Mouse (Mus musculus) liver, postnatal 0 days (tissue): Measurements from ENCODE around the gene Rbm20. TPM values are rescaled to one million over a fixed set of nuclear protein-coding genes. Genes with fewer than 3 reads are reported as not detected.
"Not testable (repeated sequence)": the region's sequence is repeated elsewhere in the genome, so short reads cannot be mapped to it uniquely, and the experiment has no call there.

Experiments
- ATAC-seq: fragments of 200-750 bp; cut with Nextera tagmentation; 2 replicates; pipeline ENCODE4 v1.8.0; 2017; ENCODE audit warnings: mild to moderate bottlenecking, moderate library complexity
- DNase-seq: peaks from one replicate; pipeline ENCODE4 v3.0.0-alpha.2; 2016
- H3K27ac ChIP-seq: fragments of 300-500 bp; sonication (generic); 2 replicates; pipeline ENCODE4 v1.5.1; 2014; ENCODE audit warnings: antibody characterized with exemption, moderate library complexity, mild to moderate bottlenecking, low read depth
- H3K27me3 ChIP-seq: fragments of 300-500 bp; sonication (generic); 2 replicates; pipeline ENCODE4 v1.6.1; 2014; ENCODE audit warnings: low read length, control low read depth, mixed read lengths; ENCODE audit not compliant: insufficient read depth
- H3K36me3 ChIP-seq: fragments of 300-500 bp; sonication (generic); replicated peaks from 2 replicates; pipeline ENCODE4 v1.6.1; 2014; ENCODE audit warnings: mild to moderate bottlenecking, control low read depth, low read length, moderate library complexity, mixed read lengths; ENCODE audit not compliant: insufficient read depth
- H3K4me1 ChIP-seq: fragments of 300-500 bp; sonication (generic); 2 replicates; pipeline ENCODE4 v1.6.1; 2014; ENCODE audit warnings: antibody characterized with exemption, mild to moderate bottlenecking, control low read depth; ENCODE audit not compliant: insufficient read depth
- H3K4me2 ChIP-seq: fragments of 300-500 bp; sonication (generic); 2 replicates; pipeline ENCODE4 v1.6.1; 2014; ENCODE audit warnings: low read depth, mild to moderate bottlenecking, low read length, moderate library complexity, mixed read lengths
- H3K4me3 ChIP-seq: fragments of 300-500 bp; sonication (generic); 2 replicates; pipeline ENCODE4 v1.5.1; 2014; ENCODE audit warnings: low read depth, low read length
- H3K9ac ChIP-seq: fragments of 300-500 bp; sonication (generic); replicated peaks from 2 replicates; pipeline ENCODE4 v1.6.1; 2014; ENCODE audit warnings: mild to moderate bottlenecking, moderate library complexity
- H3K9me3 ChIP-seq: fragments of 300-500 bp; sonication (generic); 2 replicates; pipeline ENCODE4 v1.6.1; 2016; ENCODE audit warnings: mild to moderate bottlenecking, control low read depth, low read length, mixed read lengths
- CTCF ChIP-seq: sonication (generic); IDR thresholded peaks from 2 replicates; pipeline ENCODE4 v1.5.1; 2016; ENCODE audit warnings: antibody characterized with exemption, low read depth
- EP300 ChIP-seq: IDR thresholded peaks from 2 replicates; pipeline ENCODE4 v1.6.1; 2016; ENCODE audit warnings: antibody characterized with exemption, low read depth, mild to moderate bottlenecking
- WGBS: fragments of 180-500 bp; shearing (Covaris S2); extraction: QIAGEN DNeasy Blood & Tissue Kit; methylation state at CpG from one replicate; pipeline ENCODE4 v1.1.7; 2014; ENCODE audit not compliant: insufficient replicate concordance; 5-methylcytosine and 5-hydroxymethylcytosine counted together
- polyA plus RNA-seq: library from polyadenylated mRNA; unstranded; fragments of >200 nt; fragmentation: Nextera tagmentation; extraction: Ambion mirVana; gene quantifications from 2 replicates; pipeline ENCODE4 v1.2.1, GENCODE M21; 2015

Gene Rbm20
- polyA plus RNA-seq, 1 experiment from 2014 or later: 0.16 TPM

DNA sequence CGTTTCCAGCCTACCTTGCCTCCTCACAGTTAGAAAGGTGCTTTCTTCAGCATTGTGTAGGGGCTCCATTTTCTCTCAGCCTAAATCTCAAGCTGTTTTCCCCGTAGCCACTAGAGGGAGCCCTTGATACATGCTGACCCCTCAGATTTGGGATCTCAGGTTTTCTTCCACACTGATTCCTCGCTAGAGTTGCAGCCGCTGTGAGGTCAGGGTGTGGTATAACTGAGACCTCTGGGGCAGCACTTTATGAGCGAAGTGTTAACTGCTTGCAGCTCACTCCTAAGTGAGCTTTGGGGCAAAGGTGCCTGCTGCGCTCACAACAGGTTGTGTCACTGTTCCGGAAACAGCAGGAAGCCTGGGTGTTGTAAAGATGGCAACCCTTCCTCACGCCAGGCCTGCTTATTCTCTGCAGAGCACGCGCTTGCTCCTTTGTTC, 28.3 kb upstream of the Rbm20 start:
- DNase-seq (peak; percentile 69), ATAC-seq (peak; percentile 49)
- WGBS: 44% methylated on average over 10 of the region's 10 CpGs
- TF ChIP-seq EP300 (no peak), CTCF (peak; percentile 95)
- no peaks in the 10 kb centered on the region for H3K27me3 ChIP-seq
- H3K9ac ChIP-seq: no peak overlapping the region
- no peak overlapping the region for H3K27ac ChIP-seq
- no peaks in the 10 kb centered on the region; the same call in 1 of the 2 replicates for H3K4me1 ChIP-seq
- no peak overlapping the region for H3K4me3 ChIP-seq
- H3K36me3 ChIP-seq: peaks cover 26% of the 10 kb centered on the region
- no peak overlapping the region for H3K4me2 ChIP-seq
- no peaks in the 10 kb centered on the region for H3K9me3 ChIP-seq

DNA sequence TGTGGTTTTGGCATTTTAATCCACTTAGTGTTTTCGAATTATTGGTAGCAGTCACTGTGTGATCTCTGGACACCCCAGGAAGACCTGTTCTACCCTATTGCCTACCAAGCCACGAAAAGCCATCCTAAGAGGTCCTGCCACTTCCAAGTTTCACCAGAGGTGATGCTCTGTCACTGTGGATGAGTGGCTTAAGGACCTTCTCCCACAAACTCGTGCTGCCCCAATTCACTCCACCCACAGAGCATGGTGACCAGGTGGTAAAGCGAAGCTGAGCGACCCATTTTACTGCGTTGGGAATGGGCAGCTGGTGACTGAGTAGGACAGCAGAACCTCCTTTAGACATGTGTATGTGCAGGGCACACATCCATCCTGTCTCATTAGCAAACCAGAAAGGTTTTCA, 27.7 kb upstream of the Rbm20 start:
- no peak overlapping the region for H3K4me3 ChIP-seq
- no peak for ATAC-seq
- WGBS: 89% methylated on average over 6 of the region's 6 CpGs
- peaks cover 23% of the 10 kb centered on the region for H3K36me3 ChIP-seq
- no peak for DNase-seq
- H3K9ac ChIP-seq: no peak overlapping the region
- H3K4me2 ChIP-seq: no peak overlapping the region
- no peaks in the 10 kb centered on the region; the same call in 1 of the 2 replicates for H3K4me1 ChIP-seq
- TF ChIP-seq CTCF (no peak), EP300 (no peak)
- H3K9me3 ChIP-seq: no peaks in the 10 kb centered on the region
- no peaks in the 10 kb centered on the region for H3K27me3 ChIP-seq
- H3K27ac ChIP-seq: no peak overlapping the region

DNA sequence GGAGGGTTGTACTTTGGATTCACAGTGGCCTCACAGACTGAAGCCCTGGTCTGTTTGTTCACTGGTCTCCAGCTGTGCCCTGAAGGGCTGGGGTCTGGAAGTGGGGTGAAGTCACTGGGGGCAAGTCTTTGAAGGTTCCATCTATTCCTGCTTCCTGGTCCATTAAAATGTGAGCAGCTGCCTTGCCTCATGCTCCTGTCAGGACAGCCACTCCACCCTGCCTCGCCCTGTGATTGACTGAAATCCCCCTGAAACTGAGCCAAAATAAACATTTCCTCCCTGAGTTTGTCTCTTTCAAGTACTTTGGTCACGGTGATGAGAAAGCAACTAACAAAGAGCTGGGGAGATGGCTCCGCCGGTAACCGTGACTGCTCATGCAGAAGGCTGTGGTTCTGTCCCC, 27.3 kb upstream of the Rbm20 start:
- H3K4me1 ChIP-seq: no peaks in the 10 kb centered on the region; the same call in 1 of the 2 replicates
- no peaks in the 10 kb centered on the region for H3K27me3 ChIP-seq
- H3K27ac ChIP-seq: no peak overlapping the region
- no peak overlapping the region for H3K9ac ChIP-seq
- DNase-seq: peak; percentile 31
- WGBS: 53% methylated on average over 5 of the region's 5 CpGs
- TF ChIP-seq CTCF: no peak
- TF ChIP-seq EP300: no peak
- peaks cover 20% of the 10 kb centered on the region for H3K36me3 ChIP-seq
- peak; percentile 61; the same call in 1 of the 2 replicates for ATAC-seq
- H3K9me3 ChIP-seq: no peaks in the 10 kb centered on the region
- H3K4me3 ChIP-seq: no peak overlapping the region
- H3K4me2 ChIP-seq: no peak overlapping the region

DNA sequence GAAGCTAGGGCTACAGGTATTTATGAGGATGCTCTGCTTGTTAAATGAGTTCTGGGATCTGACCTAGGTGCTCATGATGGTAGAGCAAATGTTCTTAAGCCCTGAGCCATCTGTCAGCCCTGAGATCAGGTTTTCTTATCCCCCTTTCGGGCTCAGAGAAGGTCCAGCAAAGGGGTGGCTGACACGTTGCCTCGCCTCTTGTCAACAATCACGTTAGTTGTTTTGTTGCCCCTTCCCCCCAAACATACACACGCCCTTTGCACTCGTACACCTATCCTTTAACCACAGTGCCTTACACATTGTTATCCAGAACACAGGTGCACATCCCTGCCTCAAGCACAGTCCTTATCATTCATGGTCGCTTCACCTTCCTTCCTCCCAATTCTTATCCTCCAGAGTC, 26.2 kb upstream of the Rbm20 start:
- TF ChIP-seq EP300 (no peak), CTCF (no peak)

DNA sequence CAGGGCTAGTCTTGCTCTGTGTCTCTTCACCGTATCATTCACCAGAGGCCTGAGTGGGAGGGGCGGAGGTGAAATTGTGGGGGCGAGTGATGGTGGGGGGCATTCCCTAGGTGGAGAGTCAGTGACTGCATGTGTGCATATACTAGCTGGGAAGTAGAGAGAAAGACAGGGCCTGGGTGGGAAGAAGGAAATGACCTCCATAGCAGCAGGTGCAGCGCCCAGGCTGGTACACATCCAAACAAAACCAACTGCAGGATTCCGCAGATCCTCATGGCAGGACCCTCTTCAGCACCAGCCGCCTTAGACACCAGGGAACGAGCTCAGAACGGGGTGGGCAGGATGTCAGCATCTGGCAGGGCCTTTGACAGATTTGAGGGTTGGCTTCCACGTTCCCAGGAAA, 24.8 kb upstream of the Rbm20 start:
- no peak overlapping the region for H3K4me3 ChIP-seq
- H3K27me3 ChIP-seq: no peaks in the 10 kb centered on the region
- no peak overlapping the region for H3K4me2 ChIP-seq
- peaks cover 4% of the 10 kb centered on the region for H3K36me3 ChIP-seq
- no peaks in the 10 kb centered on the region; the same call in 1 of the 2 replicates for H3K4me1 ChIP-seq
- H3K27ac ChIP-seq: no peak overlapping the region
- WGBS: 77% methylated on average over 9 of the region's 9 CpGs
- TF ChIP-seq EP300 (no peak), CTCF (no peak)
- no peaks in the 10 kb centered on the region for H3K9me3 ChIP-seq
- DNase-seq (no peak), ATAC-seq (no peak)
- H3K9ac ChIP-seq: no peak overlapping the region

More for the DNA sequence above, 26.2 kb upstream of the Rbm20 start:
- ATAC-seq (no peak), DNase-seq (no peak)
- 61% methylated on average over 7 of the region's 7 CpGs for WGBS
- Histone ChIP-seq H3K27ac (no peak overlapping the region), H3K9ac (no peak overlapping the region), H3K36me3 (peaks cover 12% of the 10 kb centered on the region), H3K4me1 (no peaks in the 10 kb centered on the region; the same call in 1 of the 2 replicates), H3K27me3 (no peaks in the 10 kb centered on the region), H3K9me3 (no peaks in the 10 kb centered on the region), H3K4me3 (no peak overlapping the region), H3K4me2 (no peak overlapping the region)

DNA sequence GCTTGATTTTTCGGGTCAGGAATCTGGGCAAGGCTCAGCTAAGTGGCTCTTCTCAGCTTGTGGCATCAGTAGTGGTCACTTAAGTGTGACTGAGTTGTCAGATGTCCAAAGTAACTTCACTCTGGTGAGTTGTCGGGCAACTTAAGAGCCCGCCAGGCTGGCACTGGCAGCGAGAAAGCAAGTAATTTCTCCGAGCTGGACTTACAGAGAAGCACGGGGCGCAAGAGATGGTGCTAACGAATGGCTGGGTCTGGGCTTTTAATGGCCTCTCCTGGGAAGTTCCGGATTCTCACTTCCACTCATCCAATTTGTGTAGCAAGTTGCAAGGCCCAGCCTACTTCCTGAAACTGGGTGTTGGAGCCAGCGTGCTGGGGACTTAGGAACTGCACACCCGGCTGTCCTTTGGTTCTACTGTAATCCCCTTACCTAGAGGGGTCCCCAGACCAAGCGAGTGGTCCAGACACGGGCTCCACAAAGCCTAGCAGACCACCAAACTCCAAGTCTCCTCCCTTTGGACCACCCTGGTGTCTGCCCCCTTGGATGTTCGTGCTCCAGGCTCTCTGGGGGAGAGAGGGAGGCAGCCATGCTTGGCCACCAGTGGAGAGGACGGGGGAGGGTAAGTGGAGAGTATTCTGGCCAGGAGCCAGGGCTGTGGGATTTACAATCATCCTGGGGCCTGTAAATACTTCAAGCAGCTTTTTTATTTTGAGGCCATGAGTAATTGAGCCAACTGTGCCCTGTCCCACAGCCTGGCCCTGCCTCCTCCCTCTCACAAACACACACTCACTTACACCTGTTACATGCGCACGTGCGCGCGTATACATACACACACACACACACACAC, 23.3 kb upstream of the Rbm20 start:
- ATAC-seq (no peak), DNase-seq (no peak)
- Histone ChIP-seq H3K27me3 (no peaks in the 10 kb centered on the region), H3K27ac (no peak overlapping the region), H3K9me3 (no peaks in the 10 kb centered on the region), H3K4me3 (no peak overlapping the region), H3K36me3 (peaks cover 4% of the 10 kb centered on the region; the same call in 1 of the 2 replicates), H3K4me2 (no peak overlapping the region), H3K4me1 (no peaks in the 10 kb centered on the region; the same call in 1 of the 2 replicates), H3K9ac (no peak overlapping the region)
- TF ChIP-seq CTCF (no peak), EP300 (no peak)
- 74% methylated on average over 20 of the region's 20 CpGs for WGBS

DNA sequence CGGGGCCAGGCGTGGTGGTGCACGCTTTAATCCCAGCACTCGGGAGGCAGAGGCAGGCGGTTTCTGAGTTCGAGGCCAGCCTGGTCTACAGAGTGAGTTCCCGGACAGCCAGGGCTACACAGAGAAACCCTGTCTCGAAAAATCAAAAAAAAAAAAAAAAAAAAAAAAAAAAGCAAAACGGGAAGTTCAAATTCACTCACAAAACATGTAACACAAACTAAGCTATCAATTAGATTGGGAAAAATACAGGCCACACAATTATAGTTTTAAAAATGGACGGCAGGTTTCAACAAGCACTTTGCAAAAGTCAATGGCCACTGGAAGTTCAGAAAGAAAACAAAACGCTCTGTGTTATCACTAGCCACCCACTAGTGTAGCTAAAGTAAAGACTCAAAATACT, 20.7 kb upstream of the Rbm20 start:
- not testable (repeated sequence) for H3K4me1 ChIP-seq, H3K27ac ChIP-seq, H3K4me2 ChIP-seq, H3K27me3 ChIP-seq, DNase-seq, H3K9ac ChIP-seq, H3K36me3 ChIP-seq, H3K4me3 ChIP-seq, H3K9me3 ChIP-seq, ATAC-seq
- WGBS: 74% methylated on average over 11 of the region's 11 CpGs
